Mouse (Mus musculus) CH12.LX (cell line): Measurements from ENCODE around the gene Lonp2. TPM values are rescaled to one million over a fixed set of nuclear protein-coding genes. Genes with fewer than 3 reads are reported as not detected.

ENCODE experiments used
- DNase-seq: peaks from one replicate; pipeline ENCODE4 v3.0.0-alpha.2; 2013; ENCODE audit errors: extremely low read depth
- H3K27ac ChIP-seq: 2 replicates; pipeline ENCODE4 v1.5.1; 2012; ENCODE audit warnings: low read depth, mild to moderate bottlenecking, control low read depth, moderate library complexity; ENCODE audit not compliant: insufficient read depth
- H3K27me3 ChIP-seq: replicated peaks from 2 replicates; pipeline ENCODE3; 2012; ENCODE audit warnings: inconsistent platforms
- H3K36me3 ChIP-seq, 2 experiments: replicated peaks in 1 of 2; 2 replicates each; pipeline versions ENCODE3 to v1.6.1; 2012; ENCODE audit warnings: inconsistent platforms in 1 of 2, low read length in 1 of 2, mild to moderate bottlenecking in 1 of 2, mixed read lengths in 1 of 2, moderate library complexity in 1 of 2; ENCODE audit not compliant: control insufficient read depth in 1 of 2, insufficient read depth in 1 of 2
- H3K4me1 ChIP-seq, 2 experiments: 2 replicates each; pipeline ENCODE4 v1.6.1; 2012; ENCODE audit warnings: inconsistent platforms in 1 of 2, moderate library complexity in 1 of 2; ENCODE audit not compliant: insufficient read depth in 2 of 2, control insufficient read depth in 1 of 2
- H3K4me2 ChIP-seq: 2 replicates; pipeline ENCODE4 v1.6.1; 2012; ENCODE audit warnings: low read depth, mild to moderate bottlenecking, control low read depth; ENCODE audit not compliant: poor library complexity, insufficient read depth, severe bottlenecking
- H3K4me3 ChIP-seq, 3 experiments: fragments of 150-350 bp in 1 of 3; sonication (generic) in 1 of 3; replicated peaks in 1 of 3; 2 replicates each; pipeline versions ENCODE3 to v1.5.1; 2011 to 2012; ENCODE audit warnings: low read depth in 2 of 3, low read length in 2 of 3, mild to moderate bottlenecking in 2 of 3, moderate library complexity in 2 of 3, control low read depth in 1 of 3, improper control_type of control experiment in 1 of 3, inconsistent platforms in 1 of 3, mixed read lengths in 1 of 3; ENCODE audit not compliant: poor library complexity in 1 of 3
- H3K79me2 ChIP-seq: replicated peaks from 2 replicates; pipeline ENCODE4 v1.6.1; 2012; ENCODE audit warnings: mild to moderate bottlenecking, moderate library complexity; ENCODE audit not compliant: control insufficient read depth, poor library complexity, insufficient read depth, severe bottlenecking; ENCODE audit errors: extremely low read depth
- H3K9ac ChIP-seq: 2 replicates; pipeline ENCODE4 v1.6.1; 2012; ENCODE audit warnings: low read depth, mild to moderate bottlenecking, control low read depth, moderate library complexity; ENCODE audit not compliant: insufficient read depth
- H3K9me3 ChIP-seq: replicated peaks from 2 replicates; pipeline ENCODE3; 2012; ENCODE audit warnings: low read length, inconsistent platforms, mixed read lengths
- CHD2 ChIP-seq: IDR thresholded peaks from 2 replicates; pipeline ENCODE4 v1.6.1; 2011; ENCODE audit warnings: low read length, improper control_type of control experiment
- ETS1 ChIP-seq: conservative IDR thresholded peaks from 2 replicates; pipeline ENCODE4 v1.6.1; 2012; ENCODE audit warnings: low read depth, mild to moderate bottlenecking, inconsistent platforms, low read length, improper control_type of control experiment, moderate library complexity
- KAT2A ChIP-seq: IDR thresholded peaks from 2 replicates; pipeline ENCODE4 v1.6.1; 2012; ENCODE audit warnings: low read length, improper control_type of control experiment, inconsistent platforms; ENCODE audit not compliant: insufficient replicate concordance
- MEF2A ChIP-seq: IDR thresholded peaks from 2 replicates; pipeline ENCODE4 v1.6.1; 2014; ENCODE audit warnings: low read depth, mild to moderate bottlenecking, inconsistent platforms, low read length, improper control_type of control experiment, borderline replicate concordance
- MYC ChIP-seq: IDR thresholded peaks from 2 replicates; pipeline ENCODE4 v1.6.1; 2011; ENCODE audit warnings: low read depth, mild to moderate bottlenecking, improper control_type of control experiment, low read length
- NELFE ChIP-seq: IDR thresholded peaks from 2 replicates; pipeline ENCODE4 v1.6.1; 2011; ENCODE audit warnings: low read depth, low read length, improper control_type of control experiment
- POLR2A ChIP-seq: IDR thresholded peaks from 2 replicates; pipeline ENCODE4 v1.6.1; 2011; ENCODE audit warnings: low read depth, mild to moderate bottlenecking, improper control_type of control experiment, low read length
- POLR2AphosphoS2 ChIP-seq: IDR thresholded peaks from 2 replicates; pipeline ENCODE4 v1.6.1; 2011; ENCODE audit warnings: low read depth, low read length, improper control_type of control experiment
- RAD21 ChIP-seq: IDR thresholded peaks from 2 replicates; pipeline ENCODE4 v1.6.1; 2011; ENCODE audit warnings: low read depth, mild to moderate bottlenecking, low read length, improper control_type of control experiment, moderate library complexity
- ZMIZ1 ChIP-seq: IDR thresholded peaks from 2 replicates; pipeline ENCODE4 v1.6.1; 2012; ENCODE audit warnings: low read depth, mild to moderate bottlenecking, inconsistent platforms, low read length, improper control_type of control experiment
- ZNF384 ChIP-seq: IDR thresholded peaks from 2 replicates; pipeline ENCODE4 v1.6.1; 2012; ENCODE audit warnings: low read depth, low read length, improper control_type of control experiment, inconsistent platforms
- dilution Hi-C: fragments of 300-500 bp; cut with MboI; formaldehyde crosslinking; loops from 2 replicates; pipeline ENCODE4 v1.14.3; 2020; ENCODE audit warnings: low sequenced_read_pairs; ENCODE audit not compliant: extremely low pct_unique_long_range_greater_than_20kb, extremely low pct_ligation_motif_present
- in situ Hi-C: fragments of 300-500 bp; cut with MboI; formaldehyde crosslinking; loops from 3 replicates; pipeline ENCODE4 v1.14.3; 2019; ENCODE audit warnings: low sequenced_read_pairs, low pct_ligation_motif_present, low pct_unique_long_range_greater_than_20kb, mixed read lengths
- polyA plus RNA-seq: library from polyadenylated mRNA; unstranded; fragments of >175 nt; gene quantifications from 2 replicates; pipeline ENCODE4 v1.2.1, GENCODE M21; 2012; ENCODE audit warnings: low read depth; ENCODE audit not compliant: insufficient read length
- total RNA-seq, 2 experiments: library from RNA; depleted of rRNA; stranded (reverse); fragments of 300-350 nt in 1 of 2; fragments of >200 nt in 1 of 2; gene quantifications; 2 replicates each; pipeline ENCODE4 v1.2.3; 2012 to 2014

Gene Lonp2
- total and polyA plus RNA-seq, 3 experiments = 25.6 to 27.8 (median 26.4) TPM

DNA sequence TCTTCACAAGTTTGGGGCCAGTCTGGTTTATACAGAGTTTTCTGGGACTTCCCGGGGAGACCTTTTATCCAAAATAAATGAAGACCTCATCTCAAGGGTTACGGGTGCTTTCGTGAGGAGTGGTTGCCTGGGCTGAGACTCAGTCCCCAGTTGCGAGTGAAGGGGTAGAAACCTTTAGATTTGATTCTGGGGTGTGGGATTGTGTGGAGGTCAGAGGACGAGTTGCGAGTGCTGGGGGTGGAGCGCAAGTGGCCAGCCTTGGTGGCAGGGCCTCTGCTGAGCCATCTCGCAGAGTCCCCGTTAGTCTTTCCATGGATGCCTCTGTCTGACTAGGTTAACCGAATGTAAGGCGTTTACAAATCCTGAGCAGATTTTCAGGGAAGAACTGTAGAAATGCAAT, 122.7 kb downstream of the Lonp2 start:
- TF ChIP-seq ZMIZ1 = 0 out of 2 replicates have a peak, but pooled peaks have one; percentile 11
- no peak for TF ChIP-seq CHD2
- H3K36me3 ChIP-seq = no peaks in the 10 kb centered on the region
- H3K4me1 ChIP-seq = peaks cover 7 to 22% of the 10 kb centered on the region in 2 experiments; a peak in 3 of 4 replicates
- DNase-seq = no peak
- in situ Hi-C loops = no loop called here
- H3K9ac ChIP-seq = peak overlapping the region; percentile 51
- H3K9me3 ChIP-seq = no peaks in the 10 kb centered on the region
- peak overlapping the region; percentile 55 to 89 (median 80) for H3K4me3 ChIP-seq
- dilution Hi-C loops = no loop called here
- peak overlapping the region; percentile 91 for H3K4me2 ChIP-seq
- H3K79me2 ChIP-seq = peaks cover 29% of the 10 kb centered on the region
- no peak overlapping the region for H3K27ac ChIP-seq
- peaks cover 1% of the 10 kb centered on the region for H3K27me3 ChIP-seq

DNA sequence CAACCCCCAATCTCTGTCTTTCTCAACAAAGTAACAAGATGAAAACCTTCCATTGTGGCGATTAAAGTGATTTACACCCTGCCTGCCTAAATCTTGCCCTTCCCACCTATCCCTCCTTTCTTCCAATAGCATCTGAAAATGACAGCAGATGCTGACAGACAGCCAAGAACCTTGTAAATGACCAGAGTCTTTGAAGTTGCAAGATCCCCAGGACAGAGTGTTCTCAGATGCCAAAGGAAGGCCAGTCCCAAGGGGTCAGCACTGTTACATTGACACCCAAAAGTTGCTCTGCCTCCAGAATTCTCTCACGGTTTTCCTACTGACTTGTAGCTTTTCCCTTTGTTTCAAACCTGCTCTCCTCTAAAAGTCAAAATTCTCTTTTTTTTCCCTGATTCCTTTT, 126.0 kb downstream of the Lonp2 start:
- H3K4me3 ChIP-seq = no peak overlapping the region
- H3K4me2 ChIP-seq = no peak overlapping the region
- in situ Hi-C loops = no loop called here
- H3K9ac ChIP-seq = no peak overlapping the region
- H3K4me1 ChIP-seq = peaks cover 0 to 7% of the 10 kb centered on the region in 2 experiments; a peak in 2 of 4 replicates
- no peaks in the 10 kb centered on the region for H3K36me3 ChIP-seq
- H3K27me3 ChIP-seq = peaks cover 1% of the 10 kb centered on the region
- DNase-seq = no peak
- peaks cover 3% of the 10 kb centered on the region for H3K9me3 ChIP-seq
- H3K27ac ChIP-seq = no peak overlapping the region
- H3K79me2 ChIP-seq = peaks cover 7% of the 10 kb centered on the region
- TF ChIP-seq NELFE (no peak), POLR2AphosphoS2 (no peak), ETS1 (no peak), ZNF384 (no peak)
- dilution Hi-C loops = no loop called here

- in situ Hi-C loops (no loop called here), dilution Hi-C loops (no loop called here)
- Histone ChIP-seq H3K9me3 (peaks cover 3% of the 10 kb centered on the region), H3K36me3 (no peaks in the 10 kb centered on the region), H3K4me3 (peak overlapping the region in 1 of 3 experiments; percentile 8), H3K27me3 (no peaks in the 10 kb centered on the region), H3K4me1 (peaks cover 2 to 27% of the 10 kb centered on the region in 2 experiments; a peak in 3 of 4 replicates), H3K9ac (peak overlapping the region; percentile 17), H3K79me2 (no peaks in the 10 kb centered on the region), H3K4me2 (peak overlapping the region; percentile 50; the same call in 1 of the 2 replicates), H3K27ac (no peak overlapping the region)
- DNase-seq = no peak
- no peak for TF ChIP-seq KAT2A
- TF ChIP-seq MEF2A = no peak
- no peak for TF ChIP-seq MYC
- TF ChIP-seq POLR2A = 0 out of 2 replicates have a peak, but pooled peaks have one; percentile 27
- TF ChIP-seq RAD21 = no peak
These were observed 133.3 kb downstream of the Lonp2 start for GRCm38 (mm10) chr8:86756948-86757733.
